Mouse (Mus musculus) ovary, postnatal 14 days (tissue): ENCODE data around the gene Dmrt2.

Experiments
- DNase-seq: peaks from one replicate; pipeline ENCODE4 v3.0.0; 2022; ENCODE audit warnings: low spot score

Dmrt2 gene

GRCm38 (mm10) chr19:25672101-25672950 is at the start of gene Dmrt2:
Dmrt2 (plus strand) TSS chr19:25672411.
- DNase-seq: peak; percentile 42

GRCm38 (mm10) chr19:25628490-25628889 is 43.7 kb upstream of the Dmrt2 start:
- DNase-seq: peak; percentile 53

- no peak for DNase-seq
Measured at GRCm38 (mm10) chr19:25635119-25635518, 37.1 kb upstream of the Dmrt2 start.

GRCm38 (mm10) chr19:25635622-25636244 is 36.5 kb upstream of the Dmrt2 start:
- DNase-seq: peak; percentile 63

GRCm38 (mm10) chr19:25638766-25639361 is 33.3 kb upstream of the Dmrt2 start:
- no peak for DNase-seq

GRCm38 (mm10) chr19:25641786-25642185 is 30.4 kb upstream of the Dmrt2 start:
- DNase-seq: no peak

GRCm38 (mm10) chr19:25647136-25647535 is 25.1 kb upstream of the Dmrt2 start:
- DNase-seq: no peak

- no peak for DNase-seq
Measured at GRCm38 (mm10) chr19:25648701-25649100, 23.5 kb upstream of the Dmrt2 start.

GRCm38 (mm10) chr19:25650474-25650873 is 21.7 kb upstream of the Dmrt2 start:
- no peak for DNase-seq

- DNase-seq: no peak
Measured at GRCm38 (mm10) chr19:25652560-25652959, 19.7 kb upstream of the Dmrt2 start.

GRCm38 (mm10) chr19:25654034-25654749 is 18.0 kb upstream of the Dmrt2 start:
- no peak for DNase-seq

- DNase-seq: no peak
Measured at GRCm38 (mm10) chr19:25665486-25666339, 6.5 kb upstream of the Dmrt2 start.

GRCm38 (mm10) chr19:25667836-25668235 is 4.4 kb upstream of the Dmrt2 start:
- no peak for DNase-seq

GRCm38 (mm10) chr19:25669593-25670248 is 2.5 kb upstream of the Dmrt2 start:
- DNase-seq: no peak

GRCm38 (mm10) chr19:25670571-25671285 is 1.5 kb upstream of the Dmrt2 start:
- DNase-seq: no peak

- DNase-seq: no peak
Measured at GRCm38 (mm10) chr19:25671681-25672080, 530 bp upstream of the Dmrt2 start.

GRCm38 (mm10) chr19:25673224-25674055 is 1.2 kb downstream of the Dmrt2 start:
- peak; percentile 25 for DNase-seq

GRCm38 (mm10) chr19:25674056-25674420 is 1.8 kb downstream of the Dmrt2 start:
- no peak for DNase-seq

GRCm38 (mm10) chr19:25674744-25675143 is 2.5 kb downstream of the Dmrt2 start:
- no peak for DNase-seq
